Mouse (Mus musculus): ENCODE results near the gene Tmc6. TPM values are rescaled to one million over a fixed set of nuclear protein-coding genes. Genes with fewer than 3 reads are reported as not detected.

The Tmc6 gene
- polyA plus RNA-seq (2021), result 3.6 TPM

DNA sequence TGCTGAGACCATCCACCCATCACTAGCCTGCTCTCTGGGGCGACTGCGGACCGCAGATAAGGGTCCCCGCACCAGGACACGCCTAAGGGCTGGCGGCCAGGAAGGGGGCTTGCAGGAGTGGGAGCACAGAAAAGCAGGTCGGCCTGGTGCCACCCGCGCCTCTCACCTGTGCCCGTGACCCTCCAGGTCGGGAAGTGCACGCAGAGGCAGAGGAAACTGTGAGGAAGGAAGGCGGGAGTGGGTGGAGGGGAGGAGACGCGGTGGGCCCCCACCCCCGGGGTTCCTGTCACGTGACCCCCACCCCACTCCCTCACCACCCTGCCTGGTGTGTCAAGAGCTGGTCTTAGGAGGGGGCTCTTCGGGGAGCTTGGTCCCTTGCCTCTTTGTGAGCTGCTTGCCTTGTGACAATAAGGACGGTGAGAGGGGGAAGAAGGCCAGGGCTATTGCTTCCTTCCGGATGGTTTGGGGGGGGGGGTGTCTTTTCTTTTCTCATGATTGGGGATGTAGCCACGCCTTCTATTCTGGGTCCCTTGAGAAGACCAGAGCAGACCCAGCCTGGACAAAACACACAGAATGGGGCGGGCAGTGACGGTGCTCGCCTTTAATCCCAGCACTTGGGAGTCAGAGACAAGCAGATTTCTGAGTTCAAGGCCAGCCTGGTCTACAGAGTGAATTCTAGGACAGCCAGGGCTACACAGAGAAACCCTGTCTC, at the start of gene Tmc6, which contains the start of gene Tmc8:
Gene Tmc6 (minus strand): TSS at position 206 of the 712 bp plus-strand sequence.
Gene Tmc8 (plus strand): TSS at position 84 of the 712 bp plus-strand sequence.
- DNase-seq (ENCODE audit: low read depth, low spot score), result no peak
- ChIA-PET POLR2A (interaction anchor here (0.6 kb wide), 1 partner anchor 724 kb away, joined by 4 read pairs; no protein-coding TSS in a partner anchor), CTCF (interaction anchor here (1.3 kb wide), 1 partner anchor 72 kb away, joined by 3 read pairs; no protein-coding TSS in a partner anchor)
- in situ Hi-C loops (cut with MboI; ENCODE audit: low pct_unique_long_range_greater_than_20kb), result loop anchor here (10.0 kb wide), 1 partner anchor 397 kb away; no protein-coding TSS in a partner anchor
- ATAC-seq, result no peak
- no peaks in the 10 kb centered on the region for H3K27me3 ChIP-seq
- no peak for TF ChIP-seq CTCF (IDR thresholded peaks at IDR 0.05)

DNA sequence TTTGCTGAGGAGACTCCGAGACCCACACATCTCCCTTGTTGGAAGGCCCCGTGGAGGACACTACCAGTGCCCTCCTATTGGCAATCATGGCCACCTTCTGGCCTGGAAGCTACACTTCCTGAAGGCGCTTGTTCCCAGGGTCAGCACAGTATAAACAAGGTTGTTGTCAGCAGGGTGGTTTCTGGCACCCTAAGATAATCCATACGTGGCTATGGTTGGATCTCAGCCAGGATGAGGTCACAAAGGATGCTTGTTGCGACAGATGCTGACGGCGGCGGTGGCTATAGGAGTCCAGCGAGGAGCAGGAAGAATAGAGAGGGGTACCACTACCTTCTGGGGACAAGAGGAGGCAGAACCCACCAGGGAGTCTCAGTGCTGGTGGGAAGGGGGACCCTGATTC, 48.4 kb upstream of the Tmc6 start:
- POLR2A ChIA-PET, result no interaction called here
- no peak for TF ChIP-seq CTCF (IDR thresholded peaks at IDR 0.05)

GRCm38 (mm10) chr11:117829671-117830215, 47.7 kb upstream of the Tmc6 start:
- TF ChIP-seq CTCF (IDR thresholded peaks at IDR 0.05), result no peak
- ATAC-seq, result no peak
- DNase-seq (ENCODE audit: low read depth, low spot score), result no peak
- in situ Hi-C loops (cut with MboI; ENCODE audit: low pct_unique_long_range_greater_than_20kb), result loop anchor here (5.0 kb wide), 1 partner anchor 122 kb away; no protein-coding TSS in a partner anchor
- CTCF ChIA-PET, result no interaction called here
- H3K27me3 ChIP-seq, result no peaks in the 10 kb centered on the region
- POLR2A ChIA-PET, result interaction anchor here (0.6 kb wide), 1 partner anchor 19 kb away, joined by 3 read pairs; the partner anchor contains the start of gene Birc5

More for the DNA sequence above, 48.4 kb upstream of the Tmc6 start:
- ATAC-seq (no peak), DNase-seq (ENCODE audit: low read depth, low spot score) (no peak)
- H3K27me3 ChIP-seq, result no peaks in the 10 kb centered on the region
- CTCF ChIA-PET, result no interaction called here
- in situ Hi-C loops (cut with MboI; ENCODE audit: low pct_unique_long_range_greater_than_20kb), result no loop called here

DNA sequence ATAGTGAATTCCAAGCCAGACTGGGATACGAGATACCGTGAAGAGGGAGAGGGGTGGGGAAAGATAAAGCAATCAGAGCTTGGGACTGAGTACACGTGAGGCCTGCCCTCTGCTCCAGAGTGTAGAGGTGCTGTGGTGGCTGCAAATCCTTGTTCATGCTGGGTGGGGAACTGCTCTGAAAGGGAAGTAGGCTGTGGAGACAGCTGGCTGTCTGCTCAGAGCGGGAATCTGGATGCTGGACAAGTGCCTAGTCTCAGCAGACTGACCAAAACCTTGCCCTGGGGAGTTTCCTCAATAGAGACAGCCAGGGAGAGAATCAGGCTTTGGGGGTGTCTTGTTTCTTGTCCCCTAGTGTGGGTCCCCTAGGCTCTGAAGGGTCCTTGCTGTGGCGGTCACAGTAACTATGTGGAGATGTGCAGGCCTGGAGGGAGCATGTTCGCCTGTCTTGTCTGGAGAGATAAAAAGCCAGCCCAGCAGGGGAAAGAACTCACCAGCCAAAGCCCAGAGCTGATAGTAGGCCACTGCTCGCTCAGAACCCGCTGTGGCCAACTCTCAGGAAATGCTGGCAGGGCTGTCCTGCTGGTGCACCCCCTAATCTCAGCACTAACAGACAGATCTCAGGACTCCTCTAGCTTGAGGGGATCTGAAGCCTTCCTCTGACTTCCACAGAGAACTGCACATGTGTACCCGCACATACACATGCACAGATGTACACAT, 47.0 kb upstream of the Tmc6 start:
- no peaks in the 10 kb centered on the region for H3K27me3 ChIP-seq
- ATAC-seq (no peak), DNase-seq (ENCODE audit: low read depth, low spot score) (no peak)
- in situ Hi-C loops (cut with MboI; ENCODE audit: low pct_unique_long_range_greater_than_20kb), result loop anchor here (5.0 kb wide), 1 partner anchor 122 kb away; no protein-coding TSS in a partner anchor
- no peak for TF ChIP-seq CTCF (IDR thresholded peaks at IDR 0.05)
- POLR2A ChIA-PET, result interaction anchor here (0.6 kb wide), 1 partner anchor 20 kb away, joined by 3 read pairs; the partner anchor contains the start of gene Birc5
- CTCF ChIA-PET, result no interaction called here

GRCm38 (mm10) chr11:117828149-117828887, 46.3 kb upstream of the Tmc6 start:
- in situ Hi-C loops (cut with MboI; ENCODE audit: low pct_unique_long_range_greater_than_20kb), result loop anchor here (5.0 kb wide), 1 partner anchor 121 kb away; no protein-coding TSS in a partner anchor
- CTCF ChIA-PET, result interaction anchor here (2.0 kb wide), 1 partner anchor 38 kb away, joined by 5 read pairs; no protein-coding TSS in a partner anchor
- POLR2A ChIA-PET, result interaction anchor here (1.8 kb wide), 1 partner anchor 17 kb away, joined by 4 read pairs; no protein-coding TSS in a partner anchor
- no peak for ATAC-seq
- DNase-seq (ENCODE audit: low read depth, low spot score), result no peak
- no peak for TF ChIP-seq CTCF (IDR thresholded peaks at IDR 0.05)
- H3K27me3 ChIP-seq, result no peaks in the 10 kb centered on the region

DNA sequence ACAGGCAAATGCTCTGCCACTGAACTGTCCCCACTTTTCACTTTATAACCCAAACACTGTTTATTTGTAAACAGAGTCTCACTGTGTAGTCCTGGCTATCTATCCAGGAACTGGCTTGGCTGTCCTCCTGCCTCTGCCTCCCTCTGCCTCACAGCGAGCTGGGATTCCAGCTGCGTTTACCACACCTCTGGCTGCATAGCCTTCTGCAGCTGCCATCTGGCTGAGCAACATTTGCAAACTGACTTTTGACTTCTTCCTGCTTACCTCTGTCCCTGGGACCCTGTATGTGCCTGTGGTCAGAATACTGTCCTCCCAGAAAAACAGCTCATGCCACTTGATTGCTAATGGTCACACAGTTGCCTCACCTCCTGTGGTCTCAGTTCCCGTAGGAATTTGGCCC, 45.4 kb upstream of the Tmc6 start:
- no peak for DNase-seq (ENCODE audit: low read depth, low spot score)

DNA sequence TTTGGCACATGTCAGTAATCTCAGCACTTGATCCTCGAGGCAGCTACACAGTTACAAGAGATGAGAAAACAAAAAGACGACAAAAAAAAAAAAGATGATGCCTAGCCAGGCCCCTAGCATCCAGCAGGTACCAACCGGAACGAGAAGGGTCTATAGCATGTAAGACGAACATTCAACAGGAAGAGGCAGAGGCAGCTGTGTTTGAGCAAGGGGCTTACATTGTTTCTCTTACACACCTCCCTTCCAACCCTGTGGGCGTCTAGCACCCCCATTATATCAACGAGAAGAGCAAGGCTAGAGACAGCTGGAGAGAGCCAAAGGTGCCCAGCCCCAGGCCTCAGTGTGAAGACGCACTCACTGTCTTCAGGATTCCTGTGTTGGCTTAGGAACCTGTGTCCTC, 44.9 kb upstream of the Tmc6 start:
- POLR2A ChIA-PET, result interaction anchor here (1.8 kb wide), 1 partner anchor 15 kb away, joined by 4 read pairs; no protein-coding TSS in a partner anchor
- CTCF ChIA-PET, result interaction anchor here (2.0 kb wide), 1 partner anchor 37 kb away, joined by 5 read pairs; no protein-coding TSS in a partner anchor
- in situ Hi-C loops (cut with MboI; ENCODE audit: low pct_unique_long_range_greater_than_20kb), result loop anchor here (5.0 kb wide), 1 partner anchor 120 kb away; no protein-coding TSS in a partner anchor
- no peak for DNase-seq (ENCODE audit: low read depth, low spot score)
- ATAC-seq, result no peak
- H3K27me3 ChIP-seq, result no peaks in the 10 kb centered on the region
- no peak for TF ChIP-seq CTCF (IDR thresholded peaks at IDR 0.05)

More for the DNA sequence above, 45.4 kb upstream of the Tmc6 start:
- POLR2A ChIA-PET, result interaction anchor here (1.8 kb wide), 1 partner anchor 16 kb away, joined by 4 read pairs; no protein-coding TSS in a partner anchor
- CTCF ChIA-PET, result interaction anchor here (2.0 kb wide), 1 partner anchor 37 kb away, joined by 5 read pairs; no protein-coding TSS in a partner anchor
- no peak for ATAC-seq
- TF ChIP-seq CTCF (IDR thresholded peaks at IDR 0.05), result no peak
- no peaks in the 10 kb centered on the region for H3K27me3 ChIP-seq
- in situ Hi-C loops (cut with MboI; ENCODE audit: low pct_unique_long_range_greater_than_20kb), result loop anchor here (5.0 kb wide), 1 partner anchor 120 kb away; no protein-coding TSS in a partner anchor

DNA sequence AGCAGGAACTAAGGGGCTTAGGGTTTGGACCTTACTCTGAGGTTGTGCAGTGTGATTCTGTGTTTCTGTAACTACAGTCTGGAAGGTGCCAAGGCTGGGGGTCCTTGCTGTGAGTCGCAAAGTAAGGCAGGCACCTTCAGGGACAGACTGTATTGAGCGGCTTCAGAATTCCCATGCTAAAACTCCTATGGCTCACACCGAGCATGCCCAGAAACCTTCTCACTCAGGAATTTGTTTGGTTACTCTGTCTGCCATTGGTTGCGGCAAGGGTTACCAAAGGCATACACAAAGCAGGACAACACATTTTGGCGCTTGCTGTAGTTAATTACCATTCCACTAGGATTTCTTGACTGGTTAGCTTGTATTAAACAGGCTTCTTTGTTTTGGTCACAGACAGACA, 44.2 kb upstream of the Tmc6 start:
- ATAC-seq, result no peak
- ChIA-PET POLR2A (interaction anchor here (0.8 to 1.4 kb wide), 4 partner anchors 28 to 40 kb away, joined by 3 read pairs; no protein-coding TSS in a partner anchor), CTCF (interaction anchor here (1.8 to 2.4 kb wide), 2 partner anchors 12 to 20 kb away, joined by 3 to 8 read pairs; no protein-coding TSS in a partner anchor)
- no peak for TF ChIP-seq CTCF (IDR thresholded peaks at IDR 0.05)
- in situ Hi-C loops (cut with MboI; ENCODE audit: low pct_unique_long_range_greater_than_20kb), result loop anchor here (5.0 kb wide), 1 partner anchor 119 kb away; no protein-coding TSS in a partner anchor
- no peak for DNase-seq (ENCODE audit: low read depth, low spot score)
- H3K27me3 ChIP-seq, result no peaks in the 10 kb centered on the region

Measured in Patski (cell line).